Mouse (Mus musculus) ES-E14 (cell line): ENCODE data around the gene Senp3.

Experiments used
- CHD2 ChIP-seq: IDR thresholded peaks from 2 replicates; pipeline ENCODE4 v1.6.1; 2014; ENCODE audit warnings: mild to moderate bottlenecking, low read depth, low read length, inconsistent platforms
- HCFC1 ChIP-seq: IDR thresholded peaks from 2 replicates; pipeline ENCODE4 v1.6.1; 2012; ENCODE audit warnings: low read length, inconsistent platforms, borderline replicate concordance; ENCODE audit not compliant: insufficient read depth
- MAFK ChIP-seq: IDR thresholded peaks from 2 replicates; pipeline ENCODE4 v1.6.1; 2014; ENCODE audit warnings: mild to moderate bottlenecking, low read depth, low read length, inconsistent platforms; ENCODE audit not compliant: insufficient read depth
- ZC3H11A ChIP-seq: IDR thresholded peaks from 2 replicates; pipeline ENCODE4 v1.6.1; 2012; ENCODE audit warnings: low read depth, mild to moderate bottlenecking, inconsistent platforms, low read length, borderline replicate concordance
- ZNF384 ChIP-seq: IDR thresholded peaks from 2 replicates; pipeline ENCODE4 v1.6.1; 2012; ENCODE audit warnings: low read depth, low read length, inconsistent platforms

- TF ChIP-seq HCFC1 = no peak
- no peak for TF ChIP-seq ZNF384
- TF ChIP-seq ZC3H11A = no peak
- no peak for TF ChIP-seq MAFK
- no peak for TF ChIP-seq CHD2
Observed at GRCm38 (mm10) chr11:69695361-69696181, 13.7 kb upstream of the Senp3 start, which contains the start of the genes Tnfsf12 and Tnfsfm13.
